Mouse (Mus musculus) thymus, postnatal 25 days (tissue): ENCODE results near the gene Clip3.
A peak's percentile ranks its signal among the peaks of the same experiment; 100 is the strongest.

ENCODE experiments used
- DNase-seq: peaks from one replicate; pipeline ENCODE4 v3.0.0; 2022

Clip3 gene

GRCm38 (mm10) chr7:30291215-30292131 lies at the start of gene Clip3:
Clip3 (plus strand) TSS chr7:30291728.
- DNase-seq: peak; percentile 40

- no peak for DNase-seq
Observed at GRCm38 (mm10) chr7:30251956-30252954, 39.3 kb upstream of the Clip3 start.

GRCm38 (mm10) chr7:30265041-30265440 lies 26.5 kb upstream of the Clip3 start:
- no peak for DNase-seq

GRCm38 (mm10) chr7:30265531-30265930 lies 26.0 kb upstream of the Clip3 start:
- DNase-seq: no peak

- no peak for DNase-seq
Observed at GRCm38 (mm10) chr7:30265935-30266334, 25.6 kb upstream of the Clip3 start.

- no peak for DNase-seq
Observed at GRCm38 (mm10) chr7:30266780-30267179, 24.7 kb upstream of the Clip3 start.

GRCm38 (mm10) chr7:30269641-30270040 lies 21.9 kb upstream of the Clip3 start:
- DNase-seq: no peak

- DNase-seq: no peak
Observed at GRCm38 (mm10) chr7:30274383-30274782, 17.1 kb upstream of the Clip3 start.

- no peak for DNase-seq
Observed at GRCm38 (mm10) chr7:30278911-30279310, 12.6 kb upstream of the Clip3 start.

GRCm38 (mm10) chr7:30279536-30279935 lies 12.0 kb upstream of the Clip3 start:
- DNase-seq: no peak

- peak; percentile 90 for DNase-seq
Observed at GRCm38 (mm10) chr7:30279951-30280669, 11.4 kb upstream of the Clip3 start, which contains the start of the genes Thap8 and Wdr62. Thap8 (plus strand) TSS chr7:30280094. Wdr62 (minus strand) TSS chr7:30280419.

GRCm38 (mm10) chr7:30280670-30281138 lies 10.8 kb upstream of the Clip3 start:
- DNase-seq: peak; percentile 74

GRCm38 (mm10) chr7:30281522-30281921 lies 10.0 kb upstream of the Clip3 start:
- no peak for DNase-seq

GRCm38 (mm10) chr7:30282740-30283139 lies 8.8 kb upstream of the Clip3 start:
- DNase-seq: no peak

GRCm38 (mm10) chr7:30286701-30287410 lies 4.7 kb upstream of the Clip3 start:
- DNase-seq: no peak

- DNase-seq: no peak
Observed at GRCm38 (mm10) chr7:30288046-30288445, 3.5 kb upstream of the Clip3 start.

GRCm38 (mm10) chr7:30289071-30289713 lies 2.3 kb upstream of the Clip3 start:
- DNase-seq: no peak

GRCm38 (mm10) chr7:30289714-30290399 lies 1.7 kb upstream of the Clip3 start:
- no peak for DNase-seq

- DNase-seq: no peak
Observed at GRCm38 (mm10) chr7:30293795-30294194, 2.3 kb downstream of the Clip3 start.

- DNase-seq: no peak
Observed at GRCm38 (mm10) chr7:30294296-30294695, 2.8 kb downstream of the Clip3 start.

- no peak for DNase-seq
Observed at GRCm38 (mm10) chr7:30295103-30295502, 3.6 kb downstream of the Clip3 start.
